Mouse (Mus musculus): ENCODE measurements at regions not wholly inside any gene's neighbourhood (a gene's known extent, or its start where the extent isn't known, plus 50 kb on each side); places are given as distances from the start of the nearest gene placed in this dataset.

DNA sequence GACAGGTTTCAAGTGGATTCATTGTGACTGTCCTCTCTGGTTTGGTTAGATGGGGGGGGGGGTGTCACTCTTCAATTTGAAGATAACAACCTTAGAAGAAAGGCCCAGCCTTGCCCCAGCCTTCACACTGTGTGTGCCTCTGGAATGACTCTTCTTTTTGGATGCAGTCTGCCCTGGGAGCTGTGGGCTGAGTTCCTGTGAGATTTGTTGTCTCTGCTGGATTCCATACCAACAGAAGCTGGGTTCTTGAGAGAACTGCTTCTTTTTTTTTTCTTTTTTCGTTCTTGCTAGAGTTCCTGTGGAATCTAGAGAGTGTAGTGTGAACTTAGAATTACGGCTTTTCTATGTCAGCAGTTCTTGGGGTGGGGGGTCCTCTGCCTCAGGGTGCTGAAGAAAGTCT is 200.9 kb downstream of the Enc1 start:
- H3K27ac ChIP-seq (ENCODE audit: insufficient read depth, low read length): no peak overlapping the region
- H3K4me3 ChIP-seq (ENCODE audit: insufficient read depth, low read length): no peak overlapping the region
- no peaks in the 10 kb centered on the region for H3K4me1 ChIP-seq (ENCODE audit: control insufficient read depth, insufficient read depth, low read length)
- no peak for TF ChIP-seq POLR2A (IDR thresholded peaks at IDR 0.05; ENCODE audit: low read depth, low read length)
- TF ChIP-seq CTCF (IDR thresholded peaks at IDR 0.05; ENCODE audit: borderline replicate concordance, insufficient read depth, low read length): no peak

DNA sequence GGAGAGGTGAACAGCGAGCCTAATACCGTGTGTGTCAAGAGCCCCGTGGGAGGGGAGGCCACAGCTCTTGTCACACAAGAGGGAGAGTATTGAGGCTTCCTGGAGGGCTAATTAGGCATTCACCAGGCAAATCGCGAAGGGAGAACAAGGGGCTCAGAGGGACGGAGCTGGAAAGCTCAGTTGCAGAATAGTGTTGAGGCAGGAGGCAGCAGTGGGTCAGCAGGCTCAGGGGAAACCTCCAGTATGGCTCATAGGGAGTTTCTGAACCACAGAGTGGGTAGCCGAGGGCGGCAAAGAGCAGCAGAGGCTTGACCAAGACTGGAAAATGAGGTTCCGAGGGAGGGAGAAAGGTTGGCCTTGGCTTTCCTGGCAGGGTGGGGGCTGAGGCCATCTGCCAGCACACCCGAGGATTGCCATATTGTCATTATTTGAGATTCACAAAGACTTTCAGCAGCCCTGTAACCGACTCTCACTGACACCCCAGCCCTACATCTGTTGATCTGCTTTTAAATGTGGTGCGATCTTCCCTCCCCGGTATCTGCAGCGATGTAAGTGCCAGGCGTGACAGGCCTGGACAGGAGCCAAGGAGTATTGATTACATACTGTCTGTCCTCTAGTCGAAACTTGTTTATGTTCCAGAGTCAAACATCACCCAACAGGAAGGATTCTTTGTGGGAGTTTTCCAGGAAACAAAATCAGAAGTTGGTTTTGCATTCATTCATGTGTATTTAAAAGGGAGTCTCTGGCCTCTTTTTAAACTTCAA is 198.5 kb downstream of the Enc1 start:
- no peak for TF ChIP-seq POLR2A (IDR thresholded peaks at IDR 0.05; ENCODE audit: low read depth, low read length)
- no peak for TF ChIP-seq CTCF (IDR thresholded peaks at IDR 0.05; ENCODE audit: borderline replicate concordance, insufficient read depth, low read length)
- H3K27ac ChIP-seq (ENCODE audit: insufficient read depth, low read length): no peak overlapping the region
- H3K4me3 ChIP-seq (ENCODE audit: insufficient read depth, low read length): no peak overlapping the region
- H3K4me1 ChIP-seq (ENCODE audit: control insufficient read depth, insufficient read depth, low read length): peaks cover 3% of the 10 kb centered on the region; the same call in 1 of the 2 replicates

DNA sequence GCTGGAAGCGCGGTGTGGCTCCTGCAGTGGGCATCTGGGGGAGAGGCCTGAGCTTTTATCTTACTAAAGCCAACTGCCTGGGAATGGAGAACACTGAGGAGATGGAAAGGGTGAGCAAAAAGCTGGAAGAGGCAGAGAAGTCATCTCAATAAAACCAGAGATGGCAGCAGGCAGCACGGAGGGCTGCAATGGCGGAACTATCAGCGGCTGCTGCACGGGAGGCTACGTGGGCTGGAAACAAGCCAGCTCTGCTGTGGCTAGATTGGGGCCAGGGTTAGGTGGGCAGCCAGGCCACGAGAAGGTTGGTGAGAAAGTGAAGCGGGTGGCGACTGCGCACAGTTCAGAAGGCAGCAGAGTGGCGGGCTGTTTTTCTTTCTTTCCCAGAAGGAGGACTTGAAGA is 197.8 kb downstream of the Enc1 start:
- TF ChIP-seq POLR2A (IDR thresholded peaks at IDR 0.05; ENCODE audit: low read depth, low read length): no peak
- TF ChIP-seq CTCF (IDR thresholded peaks at IDR 0.05; ENCODE audit: borderline replicate concordance, insufficient read depth, low read length): no peak
- Histone ChIP-seq H3K4me1 (ENCODE audit: control insufficient read depth, insufficient read depth, low read length) (peaks cover 3% of the 10 kb centered on the region; the same call in 1 of the 2 replicates), H3K27ac (ENCODE audit: insufficient read depth, low read length) (no peak overlapping the region)

DNA sequence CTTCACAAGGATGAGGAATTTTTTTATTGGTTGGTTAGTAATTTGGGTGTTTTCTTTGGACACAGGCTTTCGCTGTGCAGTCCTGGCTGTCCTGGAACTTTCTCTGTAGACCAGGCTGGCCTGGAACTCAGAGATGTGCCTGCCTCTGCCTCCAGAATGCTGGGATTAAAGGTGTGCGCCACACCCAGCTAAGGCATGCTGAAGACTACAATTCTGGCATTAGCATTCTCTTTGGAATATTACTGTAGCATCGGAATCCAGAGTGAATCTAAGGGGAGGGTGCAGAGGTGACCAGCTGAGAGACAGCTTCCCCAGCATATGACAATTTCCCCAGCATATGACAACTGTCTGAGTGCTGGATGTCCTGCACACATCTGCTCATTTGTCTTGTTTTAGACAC is 197.4 kb downstream of the Enc1 start:
- TF ChIP-seq CTCF (IDR thresholded peaks at IDR 0.05; ENCODE audit: borderline replicate concordance, insufficient read depth, low read length) (no peak), POLR2A (IDR thresholded peaks at IDR 0.05; ENCODE audit: low read depth, low read length) (no peak)
- no peak overlapping the region for H3K27ac ChIP-seq (ENCODE audit: insufficient read depth, low read length)
- H3K4me1 ChIP-seq (ENCODE audit: control insufficient read depth, insufficient read depth, low read length): peaks cover 3% of the 10 kb centered on the region; the same call in 1 of the 2 replicates
- no peak overlapping the region for H3K4me3 ChIP-seq (ENCODE audit: insufficient read depth, low read length)

More for the DNA sequence above, 197.8 kb downstream of the Enc1 start:
- no peak overlapping the region for H3K4me3 ChIP-seq (ENCODE audit: insufficient read depth, low read length)

DNA sequence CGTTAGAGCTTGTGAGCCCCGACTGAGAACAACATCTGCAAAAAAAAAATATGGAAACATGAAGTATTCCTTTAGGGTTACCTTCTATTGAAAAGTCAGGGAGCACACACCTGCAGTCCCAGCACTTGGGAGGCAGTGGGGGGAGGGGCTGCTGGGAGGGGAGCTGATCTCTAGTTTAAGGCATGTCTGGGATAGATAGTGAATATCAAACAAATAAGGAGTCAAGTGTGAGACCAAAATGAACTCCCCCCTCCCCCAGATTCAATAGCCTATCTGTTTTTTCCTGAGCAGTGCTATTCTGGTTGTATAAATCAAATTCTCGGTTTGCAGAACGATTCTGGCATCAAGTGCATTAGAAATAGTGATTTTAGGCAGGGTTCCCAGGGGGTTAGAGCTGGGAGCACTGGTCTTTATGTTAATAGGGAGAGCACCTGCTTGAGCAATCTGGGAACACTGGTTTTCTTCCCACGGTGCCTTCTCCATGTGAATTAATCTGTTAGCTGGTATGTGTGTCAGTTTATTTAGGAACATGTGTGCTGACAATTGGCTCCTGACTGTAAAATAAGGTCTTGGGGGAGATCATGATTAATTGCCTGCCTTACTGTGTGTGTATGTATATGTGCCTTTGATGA is 195.9 kb downstream of the Enc1 start:
- Histone ChIP-seq H3K4me3 (ENCODE audit: insufficient read depth, low read length) (no peak overlapping the region), H3K4me1 (ENCODE audit: control insufficient read depth, insufficient read depth, low read length) (peaks cover 3% of the 10 kb centered on the region; the same call in 1 of the 2 replicates), H3K27ac (ENCODE audit: insufficient read depth, low read length) (peak overlapping the region; percentile 66)
- TF ChIP-seq POLR2A (IDR thresholded peaks at IDR 0.05; ENCODE audit: low read depth, low read length) (no peak), CTCF (IDR thresholded peaks at IDR 0.05; ENCODE audit: borderline replicate concordance, insufficient read depth, low read length) (no peak)

DNA sequence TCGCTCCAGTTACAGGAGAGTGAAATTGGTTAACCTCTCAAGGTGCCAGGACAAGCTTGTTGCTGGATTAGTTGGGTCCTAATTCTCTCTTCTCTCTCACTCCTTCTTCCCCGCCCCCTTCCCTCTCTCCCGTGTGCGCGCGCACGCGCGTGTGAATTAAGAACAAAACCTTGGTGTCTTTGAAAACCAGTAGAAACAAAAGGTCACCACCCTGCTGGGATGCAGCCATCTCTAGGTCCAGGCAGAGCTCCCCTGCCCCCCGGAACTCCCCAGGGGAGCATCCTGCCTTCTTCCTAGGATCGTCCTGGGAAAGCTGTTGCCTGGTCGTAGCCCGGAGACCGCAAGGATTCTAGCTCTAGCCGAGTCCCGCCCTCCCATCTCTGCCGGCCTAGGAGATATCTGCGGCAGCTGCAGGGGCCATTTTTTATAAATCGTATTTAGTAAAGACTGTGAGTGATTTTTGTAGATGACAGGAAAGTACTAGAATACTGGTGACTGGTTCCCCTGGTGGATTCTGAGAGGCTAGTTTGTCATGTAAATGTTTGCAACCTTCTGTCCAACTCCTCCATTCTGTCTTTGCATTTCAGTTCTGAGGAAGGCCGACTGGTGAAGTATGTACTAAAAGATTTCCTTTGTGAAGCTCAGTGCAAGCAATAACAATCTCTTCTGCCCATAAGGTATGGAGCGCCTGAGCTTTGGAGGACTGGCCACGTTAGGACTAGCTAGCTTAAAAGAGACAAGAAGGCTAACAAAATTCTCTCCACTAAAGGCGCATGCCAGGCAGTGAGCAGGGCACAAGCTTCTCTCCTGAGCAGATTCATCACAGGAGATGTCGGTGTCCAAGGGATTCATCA is 195.2 kb downstream of the Enc1 start:
- peaks cover 3% of the 10 kb centered on the region; the same call in 1 of the 2 replicates for H3K4me1 ChIP-seq (ENCODE audit: control insufficient read depth, insufficient read depth, low read length)
- no peak; the same call in 1 of the 2 replicates for TF ChIP-seq POLR2A (IDR thresholded peaks at IDR 0.05; ENCODE audit: low read depth, low read length)
- TF ChIP-seq CTCF (IDR thresholded peaks at IDR 0.05; ENCODE audit: borderline replicate concordance, insufficient read depth, low read length): no peak
- peak overlapping the region; percentile 66 for H3K27ac ChIP-seq (ENCODE audit: insufficient read depth, low read length)
- H3K4me3 ChIP-seq (ENCODE audit: insufficient read depth, low read length): peak overlapping the region; percentile 10

DNA sequence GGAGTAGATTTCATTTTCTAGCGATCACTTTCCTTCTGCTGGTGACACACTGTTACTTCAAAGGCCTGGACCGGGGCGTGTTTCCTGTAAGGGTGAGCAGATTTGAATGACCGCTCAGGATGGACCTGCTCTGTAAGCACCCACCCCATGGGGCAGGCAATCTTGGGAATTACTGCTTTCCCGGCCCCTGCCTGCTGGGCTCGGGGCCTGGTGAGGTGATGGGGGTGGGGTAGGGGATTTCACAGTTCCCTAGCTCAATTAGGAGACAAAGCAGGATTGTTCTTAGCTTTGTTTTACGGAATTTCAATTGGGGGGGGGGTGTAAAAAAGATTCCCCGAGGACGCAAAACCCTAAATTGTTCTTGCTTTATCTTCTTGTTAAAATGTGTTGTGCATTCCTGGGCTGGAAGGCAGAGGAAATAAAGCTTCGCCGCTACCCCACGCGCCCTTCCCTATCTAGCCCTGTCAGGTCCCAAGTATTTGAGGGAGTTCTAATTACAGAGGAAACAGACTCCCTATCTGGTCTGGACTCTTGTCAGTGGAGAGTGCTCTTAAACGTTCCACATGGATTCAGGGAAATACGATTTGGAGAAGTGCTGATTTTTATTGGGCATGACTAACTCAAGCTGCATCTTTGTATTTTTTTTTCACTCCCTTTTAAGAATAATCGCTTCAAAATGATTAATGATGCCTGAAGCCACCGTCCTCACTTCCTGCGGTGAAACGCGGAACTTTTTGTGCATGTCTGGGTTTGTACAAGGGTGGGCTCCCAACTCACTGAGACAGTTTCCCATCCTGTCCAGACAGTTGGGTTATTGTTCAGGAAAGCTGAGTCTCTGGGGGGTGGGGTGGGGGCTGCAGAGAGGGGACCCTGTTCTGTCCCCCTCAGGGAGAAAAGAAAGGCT is 194.3 kb downstream of the Enc1 start:
- H3K27ac ChIP-seq (ENCODE audit: insufficient read depth, low read length): peak overlapping the region; percentile 66
- TF ChIP-seq POLR2A (IDR thresholded peaks at IDR 0.05; ENCODE audit: low read depth, low read length) (0 out of 2 replicates have a peak, but pooled peaks have one; percentile 4), CTCF (IDR thresholded peaks at IDR 0.05; ENCODE audit: borderline replicate concordance, insufficient read depth, low read length) (no peak)
- H3K4me3 ChIP-seq (ENCODE audit: insufficient read depth, low read length): 0 out of 2 replicates have a peak overlapping the region, but pooled peaks have one; percentile 10
- H3K4me1 ChIP-seq (ENCODE audit: control insufficient read depth, insufficient read depth, low read length): peaks cover 3% of the 10 kb centered on the region; the same call in 1 of the 2 replicates

DNA sequence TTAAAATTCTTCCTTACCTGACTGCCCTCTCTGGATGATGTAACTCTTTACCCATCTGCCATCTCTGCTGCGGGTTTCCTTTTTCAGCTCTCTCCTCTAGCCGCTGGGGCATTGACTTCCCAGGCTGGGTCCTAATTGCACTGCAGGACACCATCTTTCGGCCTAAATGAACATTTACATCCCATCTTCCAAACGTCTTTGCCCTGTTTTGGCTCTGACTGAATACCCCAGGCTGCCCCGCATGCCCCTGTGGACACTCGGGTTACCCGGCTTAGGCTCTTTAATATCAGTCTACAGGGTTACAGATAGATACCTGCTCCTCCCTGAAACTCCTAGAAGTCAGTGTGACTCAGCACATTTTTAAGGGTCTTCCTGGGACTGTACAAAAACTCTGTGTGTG is 193.3 kb downstream of the Enc1 start:
- TF ChIP-seq POLR2A (IDR thresholded peaks at IDR 0.05; ENCODE audit: low read depth, low read length) (no peak), CTCF (IDR thresholded peaks at IDR 0.05; ENCODE audit: borderline replicate concordance, insufficient read depth, low read length) (no peak)
- no peak overlapping the region for H3K4me3 ChIP-seq (ENCODE audit: insufficient read depth, low read length)
- H3K4me1 ChIP-seq (ENCODE audit: control insufficient read depth, insufficient read depth, low read length): peaks cover 3% of the 10 kb centered on the region; the same call in 1 of the 2 replicates
- no peak overlapping the region for H3K27ac ChIP-seq (ENCODE audit: insufficient read depth, low read length)
